9 mouse cellular contexts compared by ENCODE assay signal in the genomic region with DNA sequence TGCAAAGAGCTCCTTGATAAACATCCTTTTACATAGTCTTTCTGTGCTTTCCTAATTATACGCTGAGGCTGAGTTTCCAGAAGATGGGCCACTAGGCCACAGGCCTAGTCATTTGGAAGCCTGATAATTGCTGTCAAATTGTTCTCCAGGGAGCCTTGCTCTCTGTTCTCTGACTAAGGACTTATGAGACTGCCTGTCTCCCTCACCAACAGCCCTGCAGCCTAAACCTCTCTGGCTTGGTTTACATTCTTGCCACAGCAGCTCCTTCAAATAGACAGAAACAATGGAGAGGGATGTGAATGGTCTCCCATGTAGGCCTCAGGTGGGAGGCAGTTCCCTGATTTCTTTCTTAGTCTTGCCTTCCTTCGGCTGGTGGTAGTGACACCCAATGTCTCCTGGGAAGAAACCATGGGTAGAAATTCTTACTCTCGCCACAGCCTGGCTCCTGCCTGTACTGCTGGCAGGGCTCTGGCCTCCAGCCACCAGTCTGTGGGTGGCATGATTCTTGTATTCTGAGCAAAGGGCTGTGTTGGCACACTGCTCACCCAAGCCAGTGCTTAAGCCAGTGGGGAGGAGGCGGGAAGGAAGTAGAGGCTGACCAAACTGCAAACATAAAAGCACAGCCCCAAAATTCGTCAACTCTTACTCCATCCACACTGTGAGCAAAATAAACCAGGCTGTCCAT.
DNase-seq lines count a peak whose midpoint lies in the region; ATAC-seq and TF ChIP-seq lines count a peak whose summit lies in the region.
"Had no signal": no experiment of that assay in that cellular context is flagged by ENCODE, and none has a peak within 500 bp of the region (broad histone marks: within the 10 kb centered on the region; RNA-seq: fewer than 3 reads in every experiment).

No protein-coding gene starts in this region.

- no peak overlapping the region for H3K9ac ChIP-seq in embryonic facial prominence, embryonic 14.5 days (ENCODE audit: low read depth, low read length)
- H3K9ac ChIP-seq in hindbrain, postnatal 0 days (replicated peaks; ENCODE audit: low read length): no peak overlapping the region
- H3K9ac ChIP-seq in midbrain, embryonic 15.5 days: no peak overlapping the region
- H3K9ac ChIP-seq: limb, embryonic 13.5 days had no signal

- 0 out of 2 replicates have a peak, but pooled peaks have one; percentile 4 for TF ChIP-seq CTCF in hindbrain, postnatal 0 days (IDR thresholded peaks at IDR 0.05; ENCODE audit: low read depth)

- 64% methylated on average over 5 of the region's 5 CpGs for WGBS in embryonic facial prominence, embryonic 14.5 days
- 75% methylated on average over 5 of the region's 5 CpGs for WGBS in embryonic facial prominence, embryonic 10.5 days
- 36% methylated on average over 5 of the region's 5 CpGs for WGBS in hindbrain, postnatal 0 days
- WGBS in midbrain, embryonic 15.5 days: 62% methylated on average over 5 of the region's 5 CpGs

- no peaks in the 10 kb centered on the region for H3K4me1 ChIP-seq in embryonic facial prominence, embryonic 14.5 days (ENCODE audit: control insufficient read depth, insufficient read depth, low read length)
- peaks cover 5% of the 10 kb centered on the region; the same call in 1 of the 2 replicates for H3K4me1 ChIP-seq in embryonic facial prominence, embryonic 10.5 days
- H3K4me1 ChIP-seq in hindbrain, postnatal 0 days (ENCODE audit: insufficient read depth, low read length): peaks cover 5% of the 10 kb centered on the region; the same call in 1 of the 2 replicates
- 0 out of 2 replicates have a peak, but pooled peaks cover 3% of the 10 kb centered on the region for H3K4me1 ChIP-seq in midbrain, embryonic 15.5 days
- H3K4me1 ChIP-seq: limb, embryonic 13.5 days had no signal

- no peak overlapping the region for H3K4me3 ChIP-seq in embryonic facial prominence, embryonic 14.5 days (ENCODE audit: low read depth, low read length)
- H3K4me3 ChIP-seq in embryonic facial prominence, embryonic 10.5 days: no peak overlapping the region
- no peak overlapping the region for H3K4me3 ChIP-seq in hindbrain, postnatal 0 days (ENCODE audit: low read length)
- no peak overlapping the region for H3K4me3 ChIP-seq in midbrain, embryonic 15.5 days
- H3K4me3 ChIP-seq: limb, embryonic 13.5 days had no signal

- ATAC-seq in embryonic facial prominence, embryonic 14.5 days (ENCODE audit: low read depth): peak; percentile 47; the same call in 1 of the 2 replicates
- ATAC-seq in hindbrain, postnatal 0 days: peak; percentile 95
- ATAC-seq in midbrain, embryonic 15.5 days (replicated peaks): peak; percentile 83

- intact Hi-C loops in heart, postnatal 14 days (cut with DNase I): no loop called here

- H3K4me2 ChIP-seq in embryonic facial prominence, embryonic 14.5 days (ENCODE audit: low read depth, low read length): no peak overlapping the region
- no peak overlapping the region for H3K4me2 ChIP-seq in hindbrain, postnatal 0 days (ENCODE audit: low read depth, low read length)
- H3K4me2 ChIP-seq in midbrain, embryonic 15.5 days: no peak overlapping the region
- H3K4me2 ChIP-seq: limb, embryonic 13.5 days had no signal

- H3K27ac ChIP-seq in embryonic facial prominence, embryonic 14.5 days (replicated peaks; ENCODE audit: low read depth, low read length): no peak overlapping the region
- H3K27ac ChIP-seq in embryonic facial prominence, embryonic 10.5 days (replicated peaks): no peak overlapping the region
- H3K27ac ChIP-seq in hindbrain, postnatal 0 days: peak overlapping the region; percentile 73
- peak overlapping the region; percentile 2; the same call in 1 of the 2 replicates for H3K27ac ChIP-seq in midbrain, embryonic 15.5 days
- H3K27ac ChIP-seq: limb, embryonic 13.5 days had no signal

- H3K27me3 ChIP-seq in embryonic facial prominence, embryonic 14.5 days (replicated peaks; ENCODE audit: control insufficient read depth, insufficient read depth, low read length): no peaks in the 10 kb centered on the region
- no peaks in the 10 kb centered on the region for H3K27me3 ChIP-seq in embryonic facial prominence, embryonic 10.5 days (replicated peaks; ENCODE audit: low read depth, poor library complexity, severe bottlenecking)
- H3K27me3 ChIP-seq in hindbrain, postnatal 0 days (ENCODE audit: insufficient read depth, low read length): no peaks in the 10 kb centered on the region
- no peaks in the 10 kb centered on the region for H3K27me3 ChIP-seq in midbrain, embryonic 15.5 days (replicated peaks)
- H3K27me3 ChIP-seq: limb, embryonic 13.5 days had no signal

- H3K9me3 ChIP-seq in embryonic facial prominence, embryonic 14.5 days (ENCODE audit: control insufficient read depth, low read length): no peaks in the 10 kb centered on the region
- H3K9me3 ChIP-seq in embryonic facial prominence, embryonic 10.5 days: no peaks in the 10 kb centered on the region
- no peaks in the 10 kb centered on the region for H3K9me3 ChIP-seq in hindbrain, postnatal 0 days (ENCODE audit: low read length)
- no peaks in the 10 kb centered on the region for H3K9me3 ChIP-seq in midbrain, embryonic 15.5 days
- H3K9me3 ChIP-seq: limb, embryonic 13.5 days had no signal

- no peaks in the 10 kb centered on the region for H3K36me3 ChIP-seq in embryonic facial prominence, embryonic 14.5 days (ENCODE audit: control insufficient read depth, insufficient read depth, low read length)
- H3K36me3 ChIP-seq in embryonic facial prominence, embryonic 10.5 days (replicated peaks): no peaks in the 10 kb centered on the region
- no peaks in the 10 kb centered on the region for H3K36me3 ChIP-seq in hindbrain, postnatal 0 days (ENCODE audit: insufficient read depth, low read length)
- no peaks in the 10 kb centered on the region for H3K36me3 ChIP-seq in midbrain, embryonic 15.5 days (replicated peaks)
- H3K36me3 ChIP-seq: limb, embryonic 13.5 days had no signal

- peak; percentile 45 for DNase-seq in embryonic facial prominence, embryonic 14.5 days (ENCODE audit: low spot score)
- DNase-seq in embryonic facial prominence, embryonic 10.5 days (ENCODE audit: low spot score): no peak
- DNase-seq in NIH3T3 (ENCODE audit: low read depth): peak; percentile 52
- DNase-seq in cerebellum, postnatal 4 days (ENCODE audit: low spot score in 2 of 2): peak; percentile 36 to 76
- peak; percentile 83 for DNase-seq in hindbrain, postnatal 0 days (ENCODE audit: low spot score)
- no peak for DNase-seq in heart, adult 9 months (ENCODE audit: low spot score in 2 of 2)
- DNase-seq in heart, postnatal 14 days: no peak

Comparison
In these comparisons a context has a peak if more than half of its experiments do, and no peak if none do; other contexts are left out.
1. DNase-seq: peak in embryonic facial prominence, embryonic 14.5 days (single experiment), NIH3T3 (single experiment), cerebellum, postnatal 4 days (2 of 2) and hindbrain, postnatal 0 days (single experiment); none in embryonic facial prominence, embryonic 10.5 days (single experiment), heart, adult 9 months (0 of 2) and heart, postnatal 14 days (0 of 2).
2. H3K27ac ChIP-seq: peak in hindbrain, postnatal 0 days (single experiment) and midbrain, embryonic 15.5 days (single experiment); none in embryonic facial prominence, embryonic 14.5 days (single experiment) and embryonic facial prominence, embryonic 10.5 days (single experiment).
3. Peak in every context shown above with its lines, with median percentiles within 50 percentile points of each other: ATAC-seq.